Mouse (Mus musculus): ENCODE measurements at regions not wholly inside any gene's neighbourhood (a gene's known extent, or its start where the extent isn't known, plus 50 kb on each side); places are given as distances from the start of the nearest gene placed in this dataset.

DNA sequence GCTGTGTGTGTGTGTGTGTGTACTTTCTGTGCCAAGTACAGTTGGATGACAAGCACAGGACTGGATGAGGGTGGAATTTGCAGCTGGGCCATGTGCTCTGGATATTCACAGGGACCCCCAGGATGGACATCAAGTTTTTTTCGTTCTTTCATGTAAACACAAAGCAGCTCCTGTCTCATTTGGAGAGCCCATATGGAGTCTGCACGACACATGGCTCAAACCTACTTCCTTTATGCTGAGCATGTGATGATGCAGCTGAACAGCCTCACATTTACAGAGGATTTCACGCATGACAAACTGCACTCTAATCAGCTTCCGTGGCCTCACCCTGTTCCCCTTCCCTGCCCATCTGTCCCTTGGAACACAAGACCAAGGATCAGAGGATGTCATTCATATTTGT lies 224.4 kb upstream of the Trib2 start:
- Histone ChIP-seq H3K4me3 (ENCODE audit: low read depth, low read length) (no peak overlapping the region), H3K4me1 (ENCODE audit: control insufficient read depth, insufficient read depth, low read length) (no peaks in the 10 kb centered on the region), H3K9ac (replicated peaks; ENCODE audit: low read depth, low read length) (no peak overlapping the region), H3K36me3 (ENCODE audit: control insufficient read depth, insufficient read depth, low read length) (no peaks in the 10 kb centered on the region), H3K27me3 (ENCODE audit: control insufficient read depth, insufficient read depth, low read length) (no peaks in the 10 kb centered on the region), H3K9me3 (ENCODE audit: control insufficient read depth, low read depth, low read length) (no peaks in the 10 kb centered on the region), H3K27ac (ENCODE audit: low read length) (no peak overlapping the region), H3K4me2 (replicated peaks; ENCODE audit: low read depth, low read length) (no peak overlapping the region)
- 45% methylated on average over 4 of the region's 4 CpGs for WGBS
- ATAC-seq (ENCODE audit: insufficient number of reproducible peaks, insufficient read depth, low FRiP score, low read depth), result no peak

DNA sequence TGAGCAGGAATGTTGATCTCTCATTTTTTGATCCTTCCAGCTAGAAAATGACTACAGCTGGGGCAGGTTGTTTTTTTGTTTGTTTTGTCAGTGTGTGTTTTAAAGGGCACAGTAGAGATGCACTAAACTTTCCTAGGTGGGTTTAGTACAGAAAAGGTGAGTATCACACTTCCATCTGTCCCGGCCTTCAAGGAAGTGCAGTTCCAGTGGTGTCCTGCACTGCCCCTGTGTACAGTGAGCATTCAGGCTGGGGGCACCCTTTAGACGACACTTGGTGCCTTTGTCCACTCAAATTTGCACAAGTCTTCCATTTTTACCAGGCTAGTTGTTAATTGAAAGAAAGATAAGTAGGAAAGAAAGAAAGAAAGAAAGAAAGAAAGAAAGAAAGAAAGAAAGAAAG lies 218.8 kb upstream of the Trib2 start:
- no peak overlapping the region for H3K9ac ChIP-seq (replicated peaks; ENCODE audit: low read depth, low read length)
- no peaks in the 10 kb centered on the region for H3K9me3 ChIP-seq (ENCODE audit: control insufficient read depth, low read depth, low read length)
- no peak overlapping the region for H3K27ac ChIP-seq (ENCODE audit: low read length)
- no peak overlapping the region for H3K4me2 ChIP-seq (replicated peaks; ENCODE audit: low read depth, low read length)
- no peaks in the 10 kb centered on the region for H3K36me3 ChIP-seq (ENCODE audit: control insufficient read depth, insufficient read depth, low read length)
- no peak overlapping the region for H3K4me3 ChIP-seq (ENCODE audit: low read depth, low read length)
- 51% methylated on average over 2 of the region's 2 CpGs for WGBS
- no peak for ATAC-seq (ENCODE audit: insufficient number of reproducible peaks, insufficient read depth, low FRiP score, low read depth)
- no peaks in the 10 kb centered on the region for H3K27me3 ChIP-seq (ENCODE audit: control insufficient read depth, insufficient read depth, low read length)
- no peaks in the 10 kb centered on the region for H3K4me1 ChIP-seq (ENCODE audit: control insufficient read depth, insufficient read depth, low read length)

DNA sequence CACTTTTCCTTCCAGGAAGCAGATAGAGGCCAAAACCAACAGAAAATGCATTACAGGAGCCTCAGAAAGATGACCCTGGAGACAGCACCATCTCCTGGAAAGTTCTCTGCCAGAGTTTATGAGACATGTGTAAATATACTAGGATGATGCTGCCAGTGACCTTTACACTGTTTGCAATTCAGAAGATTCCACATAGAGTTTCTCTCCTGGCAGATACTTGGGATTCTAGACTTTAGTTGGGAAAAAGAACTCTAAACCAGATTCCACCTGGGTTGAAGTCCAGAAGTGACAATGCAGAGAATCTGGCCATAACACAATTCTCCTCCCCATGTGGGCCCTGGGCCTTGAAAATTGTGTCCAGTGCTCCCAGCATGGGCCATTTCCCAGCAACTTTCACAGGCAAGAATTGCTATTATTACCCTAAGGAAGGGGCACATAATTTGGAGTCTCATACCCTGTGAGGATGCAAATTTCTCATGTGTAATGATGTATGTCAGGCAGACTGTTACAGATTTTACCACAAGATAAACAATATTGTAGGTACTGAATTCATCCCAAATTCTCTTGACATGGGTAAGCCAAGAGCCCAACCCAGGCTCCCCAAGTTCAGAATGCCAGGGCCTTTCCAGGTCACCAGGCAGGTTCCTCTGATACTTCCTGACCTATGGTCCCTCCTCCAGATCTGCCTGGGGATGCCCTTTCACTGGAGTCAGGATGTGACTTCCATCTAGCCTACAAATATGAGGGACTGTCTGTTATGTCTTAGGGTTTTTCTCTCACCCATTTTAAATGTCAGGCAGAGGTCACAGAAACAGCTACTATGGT lies 218.2 kb upstream of the Trib2 start:
- Histone ChIP-seq H3K27me3 (ENCODE audit: control insufficient read depth, insufficient read depth, low read length) (no peaks in the 10 kb centered on the region), H3K27ac (ENCODE audit: low read length) (no peak overlapping the region), H3K9ac (replicated peaks; ENCODE audit: low read depth, low read length) (no peak overlapping the region), H3K4me3 (ENCODE audit: low read depth, low read length) (no peak overlapping the region), H3K4me1 (ENCODE audit: control insufficient read depth, insufficient read depth, low read length) (no peaks in the 10 kb centered on the region), H3K4me2 (replicated peaks; ENCODE audit: low read depth, low read length) (no peak overlapping the region), H3K9me3 (ENCODE audit: control insufficient read depth, low read depth, low read length) (no peaks in the 10 kb centered on the region), H3K36me3 (ENCODE audit: control insufficient read depth, insufficient read depth, low read length) (no peaks in the 10 kb centered on the region)
- no peak for ATAC-seq (ENCODE audit: insufficient number of reproducible peaks, insufficient read depth, low FRiP score, low read depth)

DNA sequence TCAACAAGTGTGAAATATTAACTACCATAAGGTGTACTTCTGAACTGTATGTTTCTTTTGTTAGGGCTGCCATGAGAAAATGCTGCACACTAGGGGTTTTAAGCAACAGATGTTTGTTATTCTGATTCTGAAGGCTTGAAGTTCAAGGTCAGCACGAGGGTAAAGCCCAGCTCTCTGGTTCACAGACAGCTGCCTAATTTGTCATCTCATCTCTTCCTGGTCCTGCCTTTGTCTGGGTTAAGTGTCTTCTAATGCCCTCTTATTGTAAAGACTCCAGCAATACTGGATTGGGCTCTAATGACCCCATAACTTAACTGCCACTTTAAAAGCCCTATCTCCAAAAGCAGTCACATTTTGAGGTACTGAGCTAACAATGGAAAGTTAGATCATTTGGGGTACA lies 209.9 kb upstream of the Trib2 start:
- 0% methylated on average over 1 of the region's 1 CpGs for WGBS
- no peaks in the 10 kb centered on the region for H3K27me3 ChIP-seq (ENCODE audit: control insufficient read depth, insufficient read depth, low read length)
- ATAC-seq (ENCODE audit: insufficient number of reproducible peaks, insufficient read depth, low FRiP score, low read depth), result no peak

DNA sequence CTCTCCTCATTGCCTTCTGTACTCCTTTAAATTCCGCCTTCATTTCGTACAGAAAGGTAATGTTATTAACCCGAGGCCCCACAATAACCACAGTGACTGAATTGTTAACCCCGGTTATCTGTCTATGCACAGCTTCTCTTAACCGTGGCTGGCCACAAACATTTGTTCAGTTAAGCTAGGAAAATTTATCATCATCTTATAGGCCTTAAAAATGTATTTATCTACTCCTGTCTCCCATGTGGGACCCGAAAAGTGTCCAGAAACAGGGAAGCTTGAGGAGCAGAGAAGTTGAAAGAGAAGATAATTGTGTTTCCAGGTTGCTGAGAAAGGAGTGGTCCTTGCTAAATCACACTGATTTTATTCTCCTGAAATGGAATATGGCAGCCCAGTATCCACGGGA lies 206.6 kb upstream of the Trib2 start:
- ATAC-seq (ENCODE audit: insufficient number of reproducible peaks, insufficient read depth, low FRiP score, low read depth), result no peak
- Histone ChIP-seq H3K36me3 (ENCODE audit: control insufficient read depth, insufficient read depth, low read length) (no peaks in the 10 kb centered on the region), H3K9ac (replicated peaks; ENCODE audit: low read depth, low read length) (no peak overlapping the region), H3K4me2 (replicated peaks; ENCODE audit: low read depth, low read length) (no peak overlapping the region), H3K27ac (ENCODE audit: low read length) (no peak overlapping the region), H3K4me3 (ENCODE audit: low read depth, low read length) (no peak overlapping the region), H3K27me3 (ENCODE audit: control insufficient read depth, insufficient read depth, low read length) (no peaks in the 10 kb centered on the region), H3K9me3 (ENCODE audit: control insufficient read depth, low read depth, low read length) (no peaks in the 10 kb centered on the region), H3K4me1 (ENCODE audit: control insufficient read depth, insufficient read depth, low read length) (no peaks in the 10 kb centered on the region)
- WGBS, result 77% methylated on average over 7 of the region's 7 CpGs

More for the DNA sequence above, 209.9 kb upstream of the Trib2 start:
- Histone ChIP-seq H3K4me1 (ENCODE audit: control insufficient read depth, insufficient read depth, low read length) (no peaks in the 10 kb centered on the region), H3K36me3 (ENCODE audit: control insufficient read depth, insufficient read depth, low read length) (no peaks in the 10 kb centered on the region), H3K9me3 (ENCODE audit: control insufficient read depth, low read depth, low read length) (no peaks in the 10 kb centered on the region), H3K4me2 (replicated peaks; ENCODE audit: low read depth, low read length) (no peak overlapping the region), H3K4me3 (ENCODE audit: low read depth, low read length) (no peak overlapping the region), H3K9ac (replicated peaks; ENCODE audit: low read depth, low read length) (no peak overlapping the region), H3K27ac (ENCODE audit: low read length) (no peak overlapping the region)

DNA sequence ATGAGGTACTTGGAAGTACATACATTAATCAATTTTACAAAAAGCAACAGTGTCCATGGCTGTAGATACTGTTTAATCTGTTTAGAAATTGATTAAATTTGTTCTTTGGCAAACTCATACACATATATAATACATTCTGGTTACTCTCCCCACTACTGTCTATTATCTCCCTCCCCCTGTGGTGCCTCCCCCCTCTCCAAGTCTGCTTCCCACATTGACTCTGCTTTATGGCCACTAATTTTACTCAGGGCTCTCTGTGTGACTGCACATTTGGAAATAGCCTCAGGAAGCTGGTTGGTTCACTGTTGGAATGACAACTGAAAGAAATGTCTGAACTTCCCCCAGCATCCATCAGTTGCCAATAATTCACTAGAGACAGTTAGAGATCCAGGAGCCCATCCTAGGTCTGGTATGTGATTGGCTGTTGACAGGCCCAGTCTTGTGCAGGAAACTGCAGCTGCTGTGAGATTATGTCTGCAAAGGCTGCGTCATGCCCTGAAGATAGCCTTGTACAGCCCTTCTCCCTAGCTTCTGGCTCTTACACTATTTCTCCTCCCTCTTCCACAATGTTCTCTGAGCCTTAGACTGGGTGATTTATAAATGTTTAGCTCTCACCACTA lies 204.6 kb upstream of the Trib2 start:
- ATAC-seq (ENCODE audit: insufficient number of reproducible peaks, insufficient read depth, low FRiP score, low read depth), result no peak
- 40% methylated on average over 1 of the region's 1 CpGs for WGBS

DNA sequence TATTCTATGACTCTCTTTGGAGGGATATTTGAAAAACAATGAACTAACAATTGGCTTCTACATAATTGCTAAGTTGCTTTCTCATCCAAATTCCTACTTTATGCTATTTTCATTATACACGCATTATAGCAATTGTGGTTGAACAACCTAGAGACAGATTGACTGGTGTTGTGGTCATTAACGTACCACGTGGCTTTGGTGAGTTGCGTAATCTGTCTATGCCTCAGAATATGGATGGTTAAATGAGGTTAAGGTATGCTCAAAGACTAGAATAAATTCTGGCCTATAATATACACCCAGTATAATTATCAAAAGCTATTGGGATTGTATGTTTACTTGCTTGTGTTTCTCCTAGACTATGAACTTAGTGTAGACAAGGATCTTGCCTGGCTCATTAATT lies 201.5 kb upstream of the Trib2 start:
- Histone ChIP-seq H3K4me3 (ENCODE audit: low read depth, low read length) (no peak overlapping the region), H3K4me1 (ENCODE audit: control insufficient read depth, insufficient read depth, low read length) (no peaks in the 10 kb centered on the region), H3K9ac (replicated peaks; ENCODE audit: low read depth, low read length) (no peak overlapping the region), H3K9me3 (ENCODE audit: control insufficient read depth, low read depth, low read length) (no peaks in the 10 kb centered on the region), H3K36me3 (ENCODE audit: control insufficient read depth, insufficient read depth, low read length) (no peaks in the 10 kb centered on the region), H3K4me2 (replicated peaks; ENCODE audit: low read depth, low read length) (no peak overlapping the region), H3K27ac (ENCODE audit: low read length) (no peak overlapping the region), H3K27me3 (ENCODE audit: control insufficient read depth, insufficient read depth, low read length) (no peaks in the 10 kb centered on the region)
- no peak for ATAC-seq (ENCODE audit: insufficient number of reproducible peaks, insufficient read depth, low FRiP score, low read depth)
- WGBS, result 94% methylated on average over 4 of the region's 4 CpGs

More for the DNA sequence above, 204.6 kb upstream of the Trib2 start:
- no peak overlapping the region for H3K4me3 ChIP-seq (ENCODE audit: low read depth, low read length)
- H3K9ac ChIP-seq (replicated peaks; ENCODE audit: low read depth, low read length), result no peak overlapping the region
- no peaks in the 10 kb centered on the region for H3K27me3 ChIP-seq (ENCODE audit: control insufficient read depth, insufficient read depth, low read length)
- H3K27ac ChIP-seq (ENCODE audit: low read length), result no peak overlapping the region
- no peaks in the 10 kb centered on the region for H3K36me3 ChIP-seq (ENCODE audit: control insufficient read depth, insufficient read depth, low read length)
- H3K4me2 ChIP-seq (replicated peaks; ENCODE audit: low read depth, low read length), result no peak overlapping the region
- no peaks in the 10 kb centered on the region for H3K4me1 ChIP-seq (ENCODE audit: control insufficient read depth, insufficient read depth, low read length)
- no peaks in the 10 kb centered on the region for H3K9me3 ChIP-seq (ENCODE audit: control insufficient read depth, low read depth, low read length)

DNA sequence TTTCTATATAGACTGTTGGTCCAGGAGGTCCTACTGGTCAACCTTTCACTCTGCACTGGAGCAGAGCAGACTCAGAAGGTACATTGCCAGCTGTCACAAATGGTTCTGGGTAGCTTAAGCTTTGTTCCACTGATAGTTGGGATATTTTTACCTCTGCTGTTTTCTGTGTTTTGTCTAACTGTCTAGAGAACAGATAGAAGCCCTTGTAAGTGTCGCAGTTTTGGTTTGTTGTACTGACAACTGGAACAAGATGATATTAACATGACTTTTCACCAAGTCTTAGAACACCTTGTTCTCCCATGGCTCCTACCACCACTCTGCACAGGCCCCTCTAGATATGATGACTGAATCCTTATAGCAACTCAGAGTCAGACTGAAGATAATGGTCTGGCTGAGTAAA lies 199.9 kb upstream of the Trib2 start:
- no peak overlapping the region for H3K4me3 ChIP-seq (ENCODE audit: low read depth, low read length)
- ATAC-seq (ENCODE audit: insufficient number of reproducible peaks, insufficient read depth, low FRiP score, low read depth), result no peak
- H3K4me2 ChIP-seq (replicated peaks; ENCODE audit: low read depth, low read length), result no peak overlapping the region
- H3K27me3 ChIP-seq (ENCODE audit: control insufficient read depth, insufficient read depth, low read length), result no peaks in the 10 kb centered on the region
- H3K9ac ChIP-seq (replicated peaks; ENCODE audit: low read depth, low read length), result no peak overlapping the region
- H3K27ac ChIP-seq (ENCODE audit: low read length), result no peak overlapping the region
- H3K9me3 ChIP-seq (ENCODE audit: control insufficient read depth, low read depth, low read length), result no peaks in the 10 kb centered on the region
- H3K4me1 ChIP-seq (ENCODE audit: control insufficient read depth, insufficient read depth, low read length), result no peaks in the 10 kb centered on the region
- 90% methylated on average over 1 of the region's 1 CpGs for WGBS
- no peaks in the 10 kb centered on the region for H3K36me3 ChIP-seq (ENCODE audit: control insufficient read depth, insufficient read depth, low read length)
